Mouse (Mus musculus) forebrain, embryonic 15.5 days (tissue): ENCODE measurements around the gene Ppm1m. TPM values are rescaled to one million over a fixed set of nuclear protein-coding genes. Genes with fewer than 3 reads are reported as not detected.

Source experiments
- ATAC-seq: fragments of 200-750 bp; cut with Nextera tagmentation; replicated peaks from 2 replicates; pipeline ENCODE4 v1.8.0; 2017; ENCODE audit warnings: mild to moderate bottlenecking, moderate TSS enrichment, moderate library complexity
- H3K27ac ChIP-seq: fragments of 300-500 bp; sonication (generic); replicated peaks from 2 replicates; pipeline ENCODE4 v1.5.1; 2015; ENCODE audit warnings: mild to moderate bottlenecking, inconsistent platforms
- H3K27me3 ChIP-seq: fragments of 300-500 bp; sonication (generic); 2 replicates; pipeline ENCODE4 v1.6.1; 2015; ENCODE audit warnings: inconsistent platforms
- H3K36me3 ChIP-seq: fragments of 300-500 bp; sonication (generic); 2 replicates; pipeline ENCODE4 v1.6.1; 2015; ENCODE audit warnings: mild to moderate bottlenecking, inconsistent platforms
- H3K4me1 ChIP-seq: fragments of 300-500 bp; sonication (generic); 2 replicates; pipeline ENCODE4 v1.6.1; 2015; ENCODE audit warnings: inconsistent platforms
- H3K4me2 ChIP-seq: fragments of 300-500 bp; sonication (generic); replicated peaks from 2 replicates; pipeline ENCODE4 v1.6.1; 2015; ENCODE audit warnings: mild to moderate bottlenecking, inconsistent platforms
- H3K4me3 ChIP-seq: fragments of 300-500 bp; sonication (generic); 2 replicates; pipeline ENCODE4 v1.5.1; 2015; ENCODE audit warnings: mild to moderate bottlenecking, inconsistent platforms
- H3K9ac ChIP-seq: fragments of 300-500 bp; sonication (generic); replicated peaks from 2 replicates; pipeline ENCODE4 v1.6.1; 2015; ENCODE audit warnings: mild to moderate bottlenecking, inconsistent platforms
- H3K9me3 ChIP-seq: fragments of 300-500 bp; sonication (generic); 2 replicates; pipeline ENCODE4 v1.6.1; 2016; ENCODE audit warnings: inconsistent platforms
- WGBS: fragments of 180-500 bp; shearing (Covaris S2); methylation state at CpG from one replicate; pipeline ENCODE4 v1.1.7; 2015; ENCODE audit warnings: mixed read lengths; 5-methylcytosine and 5-hydroxymethylcytosine counted together
- polyA plus RNA-seq: library from polyadenylated mRNA; unstranded; fragments of >200 nt; fragmentation: Nextera tagmentation; extraction: Ambion mirVana; gene quantifications from 2 replicates; pipeline ENCODE4 v1.2.1, GENCODE M21; 2015

Gene Ppm1m
- polyA plus RNA-seq, 1 experiment from 2014 or later, result 15.8 TPM

DNA sequence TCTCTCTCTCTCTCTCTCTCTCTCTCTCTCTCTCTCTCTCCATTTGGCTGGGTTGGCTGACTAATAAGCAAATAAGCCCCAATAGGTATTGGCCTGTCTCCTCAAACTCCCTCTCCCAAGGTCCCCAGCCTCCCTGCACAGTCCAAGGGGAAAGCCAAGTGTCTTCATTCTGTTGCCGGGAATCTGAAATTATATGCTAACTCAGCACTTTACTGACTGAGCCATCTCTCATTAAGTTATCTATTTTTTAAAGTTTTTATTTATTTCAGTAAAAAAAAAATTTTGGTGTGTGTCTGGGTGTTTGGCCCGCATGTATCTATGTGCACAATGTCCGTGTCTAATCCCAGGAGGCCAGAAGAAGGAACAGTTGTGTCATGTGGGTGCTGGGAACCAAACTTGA is 2.3 kb upstream of the Ppm1m start:
- Histone ChIP-seq H3K9me3 (no peaks in the 10 kb centered on the region), H3K4me1 (peaks cover 38% of the 10 kb centered on the region), H3K27ac (no peak overlapping the region), H3K27me3 (peaks cover 7% of the 10 kb centered on the region; the same call in 1 of the 2 replicates), H3K36me3 (no peaks in the 10 kb centered on the region), H3K4me3 (peak overlapping the region; percentile 65), H3K9ac (no peak overlapping the region), H3K4me2 (peak overlapping the region; percentile 62; the same call in 1 of the 2 replicates)
- ATAC-seq, result no peak
- WGBS, result 78% methylated on average over 3 of the region's 3 CpGs

DNA sequence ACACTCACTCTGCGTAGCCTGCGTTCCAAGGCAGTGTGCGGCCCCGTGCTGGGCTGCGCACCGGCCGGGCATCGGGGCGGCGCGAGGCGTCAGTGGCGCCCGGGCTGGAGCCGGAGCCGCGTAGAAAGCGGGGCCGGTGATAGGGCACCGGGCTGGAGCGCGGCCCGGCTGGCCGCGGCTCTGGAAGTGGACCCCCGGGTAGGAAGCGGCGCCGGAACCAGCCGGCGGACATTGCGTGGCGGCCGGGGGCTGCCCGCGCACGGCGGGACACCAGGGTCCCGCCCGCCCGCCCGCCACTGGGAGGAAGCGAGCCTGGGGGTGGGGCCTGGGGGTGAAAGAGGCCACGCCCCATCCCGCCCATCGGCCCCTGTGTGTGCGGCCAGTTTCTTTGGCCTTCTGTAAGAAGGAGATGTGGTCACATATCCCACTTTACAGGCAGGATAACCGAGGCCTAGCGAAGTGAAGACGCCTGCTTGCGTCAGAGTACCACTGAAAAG is 536 bp downstream of the Ppm1m start:
- ATAC-seq, result peak; percentile 24
- Histone ChIP-seq H3K4me3 (peak overlapping the region; percentile 50), H3K9me3 (no peaks in the 10 kb centered on the region), H3K4me1 (peaks cover 23% of the 10 kb centered on the region), H3K27me3 (peaks cover 7% of the 10 kb centered on the region; the same call in 1 of the 2 replicates), H3K36me3 (no peaks in the 10 kb centered on the region), H3K4me2 (peak overlapping the region; percentile 63), H3K9ac (peak overlapping the region; percentile 51), H3K27ac (no peak overlapping the region)
- WGBS, result under 1% methylated on average over 49 of the region's 51 CpGs

DNA sequence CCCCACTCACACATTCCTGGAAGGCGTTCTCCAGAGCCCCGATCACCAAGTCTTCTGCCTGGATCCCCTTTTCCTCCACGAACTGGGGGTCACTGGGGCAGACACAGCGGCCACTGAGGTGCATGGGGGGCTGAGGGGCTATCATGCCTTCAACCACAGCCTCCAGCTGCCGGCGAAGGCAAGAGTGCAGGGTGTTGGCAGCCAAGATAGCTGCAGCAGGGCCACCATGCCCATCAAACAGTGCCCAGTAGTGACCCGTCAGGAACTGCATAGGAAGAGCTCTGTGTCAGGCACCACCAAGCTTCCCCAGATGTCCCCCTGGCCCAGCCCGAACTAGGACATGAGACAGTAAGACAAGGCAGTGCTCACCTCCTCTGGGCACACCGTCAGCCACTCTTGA is 1.8 kb downstream of the Ppm1m start:
- no peaks in the 10 kb centered on the region for H3K36me3 ChIP-seq
- H3K4me2 ChIP-seq, result no peak overlapping the region
- no peak overlapping the region for H3K9ac ChIP-seq
- H3K9me3 ChIP-seq, result no peaks in the 10 kb centered on the region
- no peak overlapping the region for H3K27ac ChIP-seq
- no peak overlapping the region for H3K4me3 ChIP-seq
- ATAC-seq, result no peak
- peaks cover 15% of the 10 kb centered on the region for H3K4me1 ChIP-seq
- WGBS, result 95% methylated on average over 9 of the region's 9 CpGs
- peaks cover 7% of the 10 kb centered on the region; the same call in 1 of the 2 replicates for H3K27me3 ChIP-seq

DNA sequence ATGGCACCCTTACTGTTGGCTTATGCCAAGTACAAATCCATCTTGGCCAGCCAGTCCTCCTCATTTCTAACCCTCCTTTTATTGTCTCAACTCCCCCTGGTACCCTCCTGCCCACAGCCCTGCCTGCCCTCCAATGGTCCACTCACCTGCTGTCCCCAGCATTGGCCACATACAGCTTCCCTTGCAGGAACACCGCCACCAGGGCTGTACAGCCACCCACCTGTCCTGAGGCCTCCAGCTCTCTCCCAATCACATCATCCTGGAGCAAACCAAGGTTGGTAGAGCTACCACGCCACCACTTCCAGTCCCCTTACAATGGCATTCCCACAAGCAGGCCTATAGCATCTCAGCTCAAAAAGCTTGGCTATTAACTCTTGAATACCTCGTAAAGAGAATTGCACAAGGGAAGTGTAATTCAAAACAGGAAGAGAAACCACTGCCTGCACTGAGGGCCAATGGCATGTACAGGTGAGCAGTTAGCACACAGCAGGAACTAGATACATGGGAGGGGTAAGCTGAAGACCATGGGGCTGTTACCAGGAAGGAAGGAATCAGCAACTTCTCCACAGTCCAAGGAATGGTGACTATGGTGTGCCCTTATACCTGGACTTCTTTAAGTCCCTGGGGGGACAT is 2.3 kb downstream of the Ppm1m start:
- Histone ChIP-seq H3K27ac (no peak overlapping the region), H3K36me3 (no peaks in the 10 kb centered on the region), H3K9ac (no peak overlapping the region), H3K4me3 (no peak overlapping the region), H3K4me2 (no peak overlapping the region), H3K27me3 (peaks cover 7% of the 10 kb centered on the region; the same call in 1 of the 2 replicates), H3K9me3 (no peaks in the 10 kb centered on the region), H3K4me1 (peaks cover 13% of the 10 kb centered on the region)
- no peak for ATAC-seq
- 90% methylated on average over 3 of the region's 3 CpGs for WGBS

DNA sequence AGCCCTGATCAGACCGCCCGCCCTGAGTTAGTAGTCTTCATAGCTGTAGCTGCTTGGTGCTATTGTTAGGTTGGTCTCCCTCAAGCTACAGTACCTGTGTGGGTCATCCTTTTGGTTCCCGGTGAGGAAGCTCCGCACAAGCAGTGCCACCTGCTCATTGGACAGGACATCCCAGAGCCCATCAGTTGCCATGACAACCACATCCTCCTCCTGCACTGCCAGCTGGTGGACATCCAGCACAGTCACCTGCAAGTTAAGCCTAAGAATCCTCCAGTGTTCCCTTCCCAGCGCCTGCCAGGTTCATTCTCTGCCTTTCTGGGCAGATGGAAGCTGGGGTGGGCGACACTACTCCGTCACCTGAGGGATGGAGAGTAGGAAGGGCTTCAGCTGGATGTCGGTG is 3.9 kb downstream of the Ppm1m start:
- Histone ChIP-seq H3K9me3 (no peaks in the 10 kb centered on the region), H3K9ac (no peak overlapping the region), H3K27me3 (peaks cover 7% of the 10 kb centered on the region; the same call in 1 of the 2 replicates), H3K4me3 (no peak overlapping the region), H3K27ac (no peak overlapping the region), H3K4me2 (no peak overlapping the region), H3K4me1 (peaks cover 11% of the 10 kb centered on the region), H3K36me3 (peaks cover 12% of the 10 kb centered on the region)
- 80% methylated on average over 8 of the region's 8 CpGs for WGBS
- no peak for ATAC-seq

DNA sequence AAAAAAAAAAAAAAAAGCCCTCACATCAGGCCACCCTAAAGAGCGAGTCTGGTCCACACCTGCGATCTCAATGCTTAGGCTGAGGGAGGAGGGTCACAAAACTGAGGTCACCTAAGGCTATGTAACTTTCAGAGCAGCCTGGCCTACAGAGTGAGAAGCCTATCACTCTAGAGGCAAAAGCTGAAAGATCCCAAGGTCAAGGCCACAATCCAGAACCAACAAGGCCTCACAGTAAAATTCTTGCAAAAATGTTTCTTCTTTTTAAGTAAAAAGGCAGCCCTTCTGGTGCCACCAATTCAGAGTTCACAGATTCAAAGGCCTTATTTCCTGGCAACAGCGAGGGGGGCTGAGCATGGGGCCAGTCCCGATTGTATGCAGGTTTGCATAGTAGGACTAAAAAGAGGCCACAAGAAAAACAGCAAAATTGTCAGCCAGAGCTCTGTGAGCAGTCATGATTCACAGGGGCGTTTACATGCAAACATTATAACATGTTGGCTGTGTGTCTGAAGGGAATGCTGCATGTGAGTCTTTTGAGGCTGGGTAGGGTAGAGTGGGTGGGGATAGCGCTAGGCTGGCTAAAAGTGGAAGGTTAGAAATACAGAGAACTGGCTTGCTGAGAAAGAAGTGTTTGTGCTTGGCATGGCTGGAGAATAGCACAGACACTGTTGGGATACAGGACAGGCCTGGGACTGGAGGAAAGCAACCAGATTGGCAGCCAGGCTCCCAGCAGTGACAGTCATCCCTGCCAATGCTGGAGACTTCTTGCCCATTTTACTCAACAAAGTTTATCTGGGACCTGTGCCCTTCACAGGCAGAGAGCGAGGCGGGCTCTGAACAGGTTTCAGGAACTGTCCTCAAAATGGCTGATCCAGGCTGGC is 5.4 kb downstream of the Ppm1m start:
- Histone ChIP-seq H3K4me3 (no peak overlapping the region), H3K4me2 (no peak overlapping the region), H3K36me3 (peaks cover 27% of the 10 kb centered on the region), H3K9ac (no peak overlapping the region), H3K9me3 (no peaks in the 10 kb centered on the region), H3K27ac (no peak overlapping the region), H3K4me1 (peaks cover 7% of the 10 kb centered on the region), H3K27me3 (no peaks in the 10 kb centered on the region)
- ATAC-seq, result no peak
- WGBS, result 91% methylated on average over 8 of the region's 8 CpGs

DNA sequence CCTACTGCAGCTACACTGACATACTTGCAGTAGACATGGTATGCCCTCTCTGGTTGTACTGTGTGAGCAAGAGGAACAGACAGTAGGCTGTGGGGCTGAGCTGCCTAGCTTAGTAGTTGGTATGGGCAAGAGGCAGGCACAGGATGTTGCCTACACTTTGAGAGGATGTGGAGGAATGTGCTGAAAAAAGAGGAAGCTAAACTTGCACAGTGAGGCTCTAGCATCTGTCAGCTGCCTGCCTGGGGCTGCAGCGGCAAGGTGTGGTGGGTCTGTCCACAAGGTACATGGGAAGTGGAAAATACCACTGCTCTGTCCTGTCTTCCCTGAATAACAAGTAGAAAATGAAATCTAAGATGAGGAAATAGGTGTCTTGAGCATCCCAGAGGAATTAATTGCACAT is 6.5 kb downstream of the Ppm1m start:
- Histone ChIP-seq H3K27me3 (no peaks in the 10 kb centered on the region), H3K27ac (no peak overlapping the region), H3K9me3 (no peaks in the 10 kb centered on the region), H3K4me3 (no peak overlapping the region), H3K4me1 (no peaks in the 10 kb centered on the region), H3K9ac (no peak overlapping the region), H3K4me2 (no peak overlapping the region), H3K36me3 (peaks cover 39% of the 10 kb centered on the region)
- ATAC-seq, result no peak
- 97% methylated on average over 1 of the region's 1 CpGs for WGBS

DNA sequence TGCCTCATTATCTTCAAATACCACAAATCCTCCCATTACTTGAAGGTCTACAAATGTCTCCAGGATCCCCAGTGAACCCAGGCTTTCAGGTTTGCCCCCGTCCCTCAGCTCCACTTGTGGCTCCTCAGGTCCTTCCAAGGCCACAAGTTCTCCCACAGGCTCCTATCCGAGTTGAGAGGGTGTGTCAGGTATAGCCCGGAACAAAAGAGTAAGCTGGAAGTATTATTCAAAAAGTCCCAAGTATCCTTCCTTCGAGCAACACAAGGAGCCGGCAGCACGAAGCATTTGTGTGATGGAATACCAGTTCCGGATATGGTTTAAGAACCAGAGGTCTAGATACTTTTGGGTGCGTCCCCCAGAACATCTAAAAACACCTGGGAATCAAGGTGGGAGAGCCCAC is 7.5 kb downstream of the Ppm1m start:
- no peak overlapping the region for H3K4me3 ChIP-seq
- no peaks in the 10 kb centered on the region for H3K27me3 ChIP-seq
- no peaks in the 10 kb centered on the region for H3K4me1 ChIP-seq
- no peak overlapping the region for H3K27ac ChIP-seq
- H3K9ac ChIP-seq, result no peak overlapping the region
- no peaks in the 10 kb centered on the region for H3K9me3 ChIP-seq
- H3K4me2 ChIP-seq, result no peak overlapping the region
- peaks cover 48% of the 10 kb centered on the region for H3K36me3 ChIP-seq
- WGBS, result 93% methylated on average over 8 of the region's 8 CpGs
- no peak for ATAC-seq

DNA sequence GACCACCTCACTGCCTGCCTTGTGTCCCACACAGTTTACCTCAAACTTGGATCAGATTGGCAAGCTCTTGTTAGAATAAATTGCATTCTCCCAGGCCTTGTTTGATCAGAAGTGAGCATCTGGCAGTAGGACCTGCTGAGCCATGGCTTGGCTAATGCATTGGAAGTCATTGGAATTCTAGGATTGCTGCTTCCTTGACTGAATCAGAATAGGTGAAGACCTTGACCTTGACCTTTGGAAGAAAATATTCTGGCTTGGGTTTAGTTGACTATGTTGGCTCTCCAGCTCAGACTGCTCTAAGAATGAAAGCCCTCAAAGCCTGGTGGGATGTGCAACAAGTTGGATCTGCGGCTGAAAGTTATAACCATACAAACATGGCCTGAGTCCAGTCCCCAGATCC is 8.2 kb downstream of the Ppm1m start:
- Histone ChIP-seq H3K27me3 (no peaks in the 10 kb centered on the region), H3K36me3 (peaks cover 55% of the 10 kb centered on the region), H3K9ac (no peak overlapping the region), H3K4me3 (no peak overlapping the region), H3K4me1 (no peaks in the 10 kb centered on the region), H3K9me3 (no peaks in the 10 kb centered on the region), H3K27ac (no peak overlapping the region), H3K4me2 (no peak overlapping the region)
- ATAC-seq, result no peak
- 97% methylated on average over 1 of the region's 1 CpGs for WGBS

DNA sequence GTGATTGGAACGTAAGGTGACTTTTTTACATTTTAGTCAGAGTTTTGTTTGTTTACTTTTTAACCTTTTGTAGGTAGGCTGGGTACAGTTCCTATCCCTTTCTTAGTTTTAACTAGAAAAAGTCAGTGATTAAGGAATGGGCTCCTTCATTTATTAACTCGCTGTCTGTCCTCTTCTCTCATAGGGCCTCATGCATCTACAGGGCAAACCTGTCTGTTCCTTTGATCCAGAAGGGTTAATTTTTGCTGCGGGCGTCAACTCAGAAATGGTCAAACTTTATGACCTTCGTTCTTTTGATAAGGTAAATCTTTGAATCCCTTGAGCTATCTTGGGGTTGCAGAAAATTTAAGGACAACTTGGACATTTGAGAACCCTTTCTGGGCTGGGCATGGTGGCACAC is 15.6 kb downstream of the Ppm1m start:
- Histone ChIP-seq H3K9me3 (no peaks in the 10 kb centered on the region), H3K36me3 (peaks cover 98% of the 10 kb centered on the region), H3K4me3 (no peak overlapping the region), H3K4me2 (no peak overlapping the region), H3K9ac (no peak overlapping the region), H3K27me3 (no peaks in the 10 kb centered on the region), H3K27ac (no peak overlapping the region), H3K4me1 (no peaks in the 10 kb centered on the region)
- no peak for ATAC-seq
- WGBS, result 93% methylated on average over 5 of the region's 5 CpGs

DNA sequence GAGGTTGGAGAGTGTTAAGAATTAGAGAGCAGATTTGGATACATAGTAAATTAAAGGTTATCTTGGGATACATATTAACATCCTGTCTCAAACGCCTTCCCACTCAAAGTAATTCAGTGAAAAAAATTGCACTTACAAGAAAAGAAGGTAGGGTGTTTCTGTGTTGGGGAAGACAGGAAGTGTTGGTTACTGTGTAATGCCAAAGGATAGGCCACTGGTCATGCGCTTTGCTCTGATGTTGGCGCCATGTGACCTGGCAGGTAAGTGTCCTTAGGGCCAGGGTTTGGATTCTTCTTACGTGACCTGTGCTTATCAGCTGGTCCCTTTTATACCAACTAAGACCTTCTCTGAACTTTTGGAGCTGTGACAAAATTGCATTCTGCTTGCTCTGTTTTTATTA is 17.4 kb downstream of the Ppm1m start:
- Histone ChIP-seq H3K9me3 (no peaks in the 10 kb centered on the region), H3K9ac (no peak overlapping the region), H3K27me3 (no peaks in the 10 kb centered on the region), H3K4me1 (no peaks in the 10 kb centered on the region), H3K4me3 (no peak overlapping the region), H3K27ac (no peak overlapping the region), H3K36me3 (peaks cover 97% of the 10 kb centered on the region), H3K4me2 (no peak overlapping the region)
- 93% methylated on average over 4 of the region's 4 CpGs for WGBS
- no peak for ATAC-seq

DNA sequence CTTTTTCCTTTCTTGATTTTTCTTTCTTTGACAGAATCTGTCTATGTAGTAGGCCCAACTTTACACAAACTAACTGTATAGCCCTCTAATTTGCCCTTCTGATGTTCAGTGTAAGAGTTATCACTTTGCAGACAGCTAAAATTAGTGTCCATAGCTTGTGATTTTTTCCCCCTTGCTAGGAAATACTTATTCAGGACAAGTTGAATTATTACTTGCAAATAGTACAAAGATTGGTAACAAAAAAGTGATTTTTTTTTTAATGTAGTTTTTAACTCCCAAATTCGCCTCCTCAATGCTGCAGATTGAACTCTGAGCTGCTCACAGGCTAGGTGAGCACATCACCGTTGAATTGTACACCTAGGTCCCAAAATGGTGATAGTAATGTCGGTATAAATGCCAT is 19.6 kb downstream of the Ppm1m start:
- H3K36me3 ChIP-seq, result peaks cover 83% of the 10 kb centered on the region
- H3K9ac ChIP-seq, result no peak overlapping the region
- H3K9me3 ChIP-seq, result no peaks in the 10 kb centered on the region
- no peak overlapping the region for H3K4me3 ChIP-seq
- H3K27me3 ChIP-seq, result no peaks in the 10 kb centered on the region
- H3K4me1 ChIP-seq, result peaks cover 9% of the 10 kb centered on the region
- no peak overlapping the region for H3K4me2 ChIP-seq
- H3K27ac ChIP-seq, result no peak overlapping the region
- WGBS, result 95% methylated on average over 3 of the region's 3 CpGs
- no peak for ATAC-seq
